Comparison of ENCODE assay signal across 8 mouse cellular contexts in the genomic region with DNA sequence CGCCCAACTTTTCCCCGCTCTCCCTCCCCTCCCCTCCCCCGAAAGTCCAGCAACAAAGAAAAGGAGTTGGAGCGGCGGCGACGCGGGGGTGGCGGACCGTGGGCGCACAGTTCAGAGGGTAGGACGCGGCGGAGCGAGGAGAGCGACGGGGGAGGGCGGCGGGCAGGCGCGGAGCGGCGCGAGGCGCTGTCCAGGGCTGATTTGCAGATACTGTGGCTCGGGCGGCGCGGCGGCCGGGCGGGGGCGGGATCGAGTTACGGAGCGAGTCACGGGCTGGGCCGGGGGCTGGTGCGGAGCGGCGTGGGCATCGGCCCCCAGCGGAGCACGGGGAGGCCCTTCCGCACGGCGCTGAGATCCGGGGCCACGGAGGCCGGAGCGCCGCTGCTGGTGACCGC. TPM values are rescaled to one million over a fixed set of nuclear protein-coding genes. Genes with fewer than 3 reads are reported as not detected.
DNase-seq lines count a peak whose midpoint lies in the region; ATAC-seq and TF ChIP-seq lines count a peak whose summit lies in the region.

No protein-coding gene starts in this region.

- peaks cover 22% of the 10 kb centered on the region for H3K36me3 ChIP-seq in C2C12 (ENCODE audit: control insufficient read depth, insufficient read depth)
- peaks cover 26% of the 10 kb centered on the region for H3K36me3 ChIP-seq in embryonic facial prominence, embryonic 15.5 days
- H3K36me3 ChIP-seq in heart, embryonic 11.5 days (ENCODE audit: control insufficient read depth, insufficient read depth, low read length), result peaks cover 16% of the 10 kb centered on the region
- peaks cover 25% of the 10 kb centered on the region for H3K36me3 ChIP-seq in liver, embryonic 13.5 days
- peaks cover 11% of the 10 kb centered on the region for H3K36me3 ChIP-seq in stomach, embryonic 15.5 days

- peak overlapping the region; percentile 88 for H3K9ac ChIP-seq in embryonic facial prominence, embryonic 15.5 days
- H3K9ac ChIP-seq in heart, embryonic 11.5 days (ENCODE audit: low read depth, low read length), result peak overlapping the region; percentile 93
- H3K9ac ChIP-seq in liver, embryonic 13.5 days, result peak overlapping the region; percentile 92
- H3K9ac ChIP-seq in stomach, embryonic 15.5 days, result peak overlapping the region; percentile 67

- peak; percentile 85 for ATAC-seq in embryonic facial prominence, embryonic 15.5 days (ENCODE audit: insufficient number of reproducible peaks, low FRiP score, low TSS enrichment, low read depth)
- ATAC-seq in heart, embryonic 11.5 days (replicated peaks; ENCODE audit: insufficient number of reproducible peaks, low FRiP score, low TSS enrichment), result peak; percentile 86
- ATAC-seq in liver, embryonic 13.5 days (ENCODE audit: low read depth), result peak; percentile 86
- peak; percentile 82 for ATAC-seq in stomach, embryonic 15.5 days (ENCODE audit: insufficient read depth, low FRiP score, low read depth)

- peak overlapping the region; percentile 96 for H3K27ac ChIP-seq in embryonic facial prominence, embryonic 15.5 days (replicated peaks)
- H3K27ac ChIP-seq in heart, embryonic 11.5 days (ENCODE audit: low read depth, low read length), result peak overlapping the region; percentile 98
- peak overlapping the region; percentile 84 for H3K27ac ChIP-seq in liver, embryonic 13.5 days
- H3K27ac ChIP-seq in stomach, embryonic 15.5 days, result peak overlapping the region; percentile 98

- H3K4me3 ChIP-seq in C2C12 (ENCODE audit: insufficient read depth, poor library complexity, severe bottlenecking), result peak overlapping the region; percentile 68
- peak overlapping the region; percentile 87 for H3K4me3 ChIP-seq in embryonic facial prominence, embryonic 15.5 days (replicated peaks)
- H3K4me3 ChIP-seq in heart, embryonic 11.5 days (ENCODE audit: low read depth, low read length), result peak overlapping the region; percentile 96
- H3K4me3 ChIP-seq in liver, embryonic 13.5 days (replicated peaks), result peak overlapping the region; percentile 94
- H3K4me3 ChIP-seq in stomach, embryonic 15.5 days (replicated peaks), result peak overlapping the region; percentile 93

- H3K4me2 ChIP-seq in embryonic facial prominence, embryonic 15.5 days (replicated peaks), result peak overlapping the region; percentile 56
- H3K4me2 ChIP-seq in heart, embryonic 11.5 days, result peak overlapping the region; percentile 69
- peak overlapping the region; percentile 91 for H3K4me2 ChIP-seq in liver, embryonic 13.5 days
- H3K4me2 ChIP-seq in stomach, embryonic 15.5 days, result peak overlapping the region; percentile 72

- DNase-seq in adrenal gland, postnatal 25 days, result peak; percentile 82
- peak; percentile 67 for DNase-seq in kidney, adult 9 months
- peak; percentile 61 for DNase-seq in liver, embryonic 13.5 days
- peak; percentile 62 for DNase-seq in naive thymus-derived CD4-positive, alpha-beta T cell, adult 2 months (ENCODE audit: low read depth)

- no peaks in the 10 kb centered on the region for H3K27me3 ChIP-seq in C2C12 (ENCODE audit: control insufficient read depth, insufficient read depth, insufficient read length)
- H3K27me3 ChIP-seq in embryonic facial prominence, embryonic 15.5 days, result no peaks in the 10 kb centered on the region
- no peaks in the 10 kb centered on the region for H3K27me3 ChIP-seq in heart, embryonic 11.5 days (ENCODE audit: control insufficient read depth, insufficient read depth, low read length)
- H3K27me3 ChIP-seq in liver, embryonic 13.5 days, result no peaks in the 10 kb centered on the region
- no peaks in the 10 kb centered on the region for H3K27me3 ChIP-seq in stomach, embryonic 15.5 days (replicated peaks)

- H3K79me2 ChIP-seq in C2C12 (ENCODE audit: control insufficient read depth, insufficient read depth), result peaks cover 48% of the 10 kb centered on the region

- WGBS in embryonic facial prominence, embryonic 15.5 days, result under 1% methylated on average over 27 of the region's 53 CpGs
- under 1% methylated on average over 25 of the region's 53 CpGs for WGBS in heart, embryonic 11.5 days (ENCODE audit: insufficient replicate concordance)
- WGBS in liver, embryonic 13.5 days (ENCODE audit: insufficient replicate concordance), result 1% methylated on average over 41 of the region's 53 CpGs
- under 1% methylated on average over 38 of the region's 53 CpGs for WGBS in stomach, embryonic 15.5 days

- TF ChIP-seq CTCF in C2C12 (IDR thresholded peaks at IDR 0.05; ENCODE audit: control insufficient read depth, insufficient read depth, insufficient read length), result no peak

- H3K4me1 ChIP-seq in embryonic facial prominence, embryonic 15.5 days, result peaks cover 20% of the 10 kb centered on the region
- 0 out of 2 replicates have a peak, but pooled peaks cover 5% of the 10 kb centered on the region for H3K4me1 ChIP-seq in heart, embryonic 11.5 days (ENCODE audit: control insufficient read depth, insufficient read depth, low read length)
- H3K4me1 ChIP-seq in liver, embryonic 13.5 days (replicated peaks), result peaks cover 35% of the 10 kb centered on the region
- H3K4me1 ChIP-seq in stomach, embryonic 15.5 days, result 0 out of 2 replicates have a peak, but pooled peaks cover 6% of the 10 kb centered on the region

- no peaks in the 10 kb centered on the region for H3K9me3 ChIP-seq in embryonic facial prominence, embryonic 15.5 days (replicated peaks)
- no peaks in the 10 kb centered on the region for H3K9me3 ChIP-seq in heart, embryonic 11.5 days (replicated peaks; ENCODE audit: control insufficient read depth, low read length)
- H3K9me3 ChIP-seq in liver, embryonic 13.5 days (replicated peaks), result no peaks in the 10 kb centered on the region
- no peaks in the 10 kb centered on the region for H3K9me3 ChIP-seq in stomach, embryonic 15.5 days

- H3ac ChIP-seq in C2C12 (ENCODE audit: control insufficient read depth, insufficient read length, low read depth), result peak overlapping the region; percentile 89

- peaks cover 41% of the 10 kb centered on the region for H3K79me3 ChIP-seq in C2C12 (ENCODE audit: low read depth)

TF ChIP-seq in C2C12, 6 proteins besides CTCF, POLR2A, EP300 and RAD21:
- TF ChIP-seq MYOG (IDR thresholded peaks at IDR 0.05; ENCODE audit: control insufficient read depth, extremely low read depth, insufficient read length) (no peak), MAX (IDR thresholded peaks at IDR 0.05) (peak; percentile 17)

RNA-seq across cellular contexts. Expression of gene Rest, which starts 0.4 kb away (rescaled TPM):
- polyA plus RNA-seq in C2C12 (2012; fragmentation: generic; extraction: Trizol), result 7.1 TPM
- 26.4 and 28.8 TPM in 2 replicates for total RNA-seq in adrenal gland, postnatal 25 days (2021)
- 35.7 and 36.3 TPM in 2 replicates for polyA plus RNA-seq in embryonic facial prominence, embryonic 15.5 days (2015; fragmentation: Nextera tagmentation; extraction: Ambion mirVana)
- 28.9 and 29.0 TPM in 2 replicates for polyA plus RNA-seq in heart, embryonic 11.5 days (2014; fragmentation: Nextera tagmentation; extraction: Ambion mirVana)
- 8.0 and 9.0 TPM in 2 replicates for polyA plus RNA-seq in liver, embryonic 13.5 days (2015; fragmentation: Nextera tagmentation; extraction: Ambion mirVana)
- polyA plus RNA-seq in stomach, embryonic 15.5 days (2015; fragmentation: Nextera tagmentation; extraction: Ambion mirVana), result 27.1 and 28.7 TPM in 2 replicates

RNA-seq across cellular contexts. Expression of gene Noa1, which starts 44.2 kb away (rescaled TPM):
- 33.4 TPM for polyA plus RNA-seq in C2C12 (2012; fragmentation: generic; extraction: Trizol)
- 28.7 and 42.9 TPM in 2 replicates for total RNA-seq in adrenal gland, postnatal 25 days (2021)
- polyA plus RNA-seq in embryonic facial prominence, embryonic 15.5 days (2015; fragmentation: Nextera tagmentation; extraction: Ambion mirVana), result 30.5 and 31.1 TPM in 2 replicates
- polyA plus RNA-seq in heart, embryonic 11.5 days (2014; fragmentation: Nextera tagmentation; extraction: Ambion mirVana), result 20.3 and 21.1 TPM in 2 replicates
- polyA plus RNA-seq in liver, embryonic 13.5 days (2015; fragmentation: Nextera tagmentation; extraction: Ambion mirVana), result 30.1 and 33.6 TPM in 2 replicates
- polyA plus RNA-seq in stomach, embryonic 15.5 days (2015; fragmentation: Nextera tagmentation; extraction: Ambion mirVana), result 32.0 and 32.2 TPM in 2 replicates

RNA-seq across cellular contexts. Expression of gene Polr2b, which starts 44.3 kb away (rescaled TPM):
- polyA plus RNA-seq in C2C12 (2012; fragmentation: generic; extraction: Trizol), result 24.3 TPM
- total RNA-seq in adrenal gland, postnatal 25 days (2021), result 102 and 106 TPM in 2 replicates
- polyA plus RNA-seq in embryonic facial prominence, embryonic 15.5 days (2015; fragmentation: Nextera tagmentation; extraction: Ambion mirVana), result 52.2 and 53.8 TPM in 2 replicates
- polyA plus RNA-seq in heart, embryonic 11.5 days (2014; fragmentation: Nextera tagmentation; extraction: Ambion mirVana), result 46.0 and 52.0 TPM in 2 replicates
- 35.3 and 43.0 TPM in 2 replicates for polyA plus RNA-seq in liver, embryonic 13.5 days (2015; fragmentation: Nextera tagmentation; extraction: Ambion mirVana)
- 52.1 and 56.3 TPM in 2 replicates for polyA plus RNA-seq in stomach, embryonic 15.5 days (2015; fragmentation: Nextera tagmentation; extraction: Ambion mirVana)

RNA-seq across cellular contexts. Expression of gene Spink2, which starts 54.4 kb away (rescaled TPM):
- not detected for polyA plus RNA-seq in C2C12 (2012; fragmentation: generic; extraction: Trizol)
- not detected in 2 replicates for total RNA-seq in adrenal gland, postnatal 25 days (2021)
- 1.6 and 2.0 TPM in 2 replicates for polyA plus RNA-seq in embryonic facial prominence, embryonic 15.5 days (2015; fragmentation: Nextera tagmentation; extraction: Ambion mirVana)
- 7.3 and 9.1 TPM in 2 replicates for polyA plus RNA-seq in heart, embryonic 11.5 days (2014; fragmentation: Nextera tagmentation; extraction: Ambion mirVana)
- polyA plus RNA-seq in liver, embryonic 13.5 days (2015; fragmentation: Nextera tagmentation; extraction: Ambion mirVana), result 0.17 TPM in 1 of 2 replicates, not detected in the other
- polyA plus RNA-seq in stomach, embryonic 15.5 days (2015; fragmentation: Nextera tagmentation; extraction: Ambion mirVana), result 1.6 and 1.9 TPM in 2 replicates

Comparison
In these comparisons a context has a peak if more than half of its experiments do, and no peak if none do; other contexts are left out.
1. Peak in every context shown above with its lines: DNase-seq, ATAC-seq, H3K4me3 ChIP-seq and H3K27ac ChIP-seq.